Mouse (Mus musculus) heart, adult 2 months (tissue): ENCODE data around the gene Agl. TPM values are rescaled to one million over a fixed set of nuclear protein-coding genes. Genes with fewer than 3 reads are reported as not detected.
"Not testable (repeated sequence)": the region's sequence is repeated elsewhere in the genome, so short reads cannot be mapped to it uniquely, and the experiment has no call there.

Experiments
- DNase-seq, 2 experiments: peaks; one replicate each; pipeline ENCODE4 v3.0.0; 2021
- H3K27ac ChIP-seq: fragments of 200-600 bp; 2 replicates; pipeline ENCODE4 v1.8.1; 2022
- H3K27me3 ChIP-seq: fragments of 200-500 bp; 2 replicates; pipeline ENCODE4 v1.6.1; 2012; ENCODE audit warnings: mild to moderate bottlenecking, low read length, inconsistent platforms, mixed read lengths; ENCODE audit not compliant: control insufficient read depth, insufficient read depth
- H3K36me3 ChIP-seq: fragments of 200-500 bp; 2 replicates; pipeline ENCODE4 v1.6.1; 2012; ENCODE audit warnings: low read length, inconsistent platforms; ENCODE audit not compliant: control insufficient read depth, insufficient read depth
- H3K4me1 ChIP-seq: fragments of 200-500 bp; 2 replicates; pipeline ENCODE4 v1.6.1; 2011; ENCODE audit warnings: low read length; ENCODE audit not compliant: control insufficient read depth, insufficient read depth
- H3K4me3 ChIP-seq: fragments of 200-600 bp; 2 replicates; pipeline ENCODE4 v1.8.1; 2022
- H3K79me2 ChIP-seq: fragments of 200-500 bp; replicated peaks from 2 replicates; pipeline ENCODE4 v1.6.1; 2012; ENCODE audit warnings: mild to moderate bottlenecking, inconsistent platforms, low read length, moderate library complexity, mixed read lengths; ENCODE audit not compliant: control insufficient read depth, insufficient read depth
- H3K9ac ChIP-seq: fragments of 200-500 bp; 2 replicates; pipeline ENCODE4 v1.6.1; 2012; ENCODE audit warnings: low read depth, mild to moderate bottlenecking, control low read depth, inconsistent platforms, low read length, mixed read lengths
- CTCF ChIP-seq: fragments of 200-600 bp; IDR thresholded peaks from 2 replicates; pipeline ENCODE4 v1.8.1; 2022; ENCODE audit warnings: antibody characterized with exemption, mild to moderate bottlenecking, moderate library complexity
- EP300 ChIP-seq: fragments of 200-500 bp; IDR thresholded peaks from 2 replicates; pipeline ENCODE4 v1.6.1; 2011; ENCODE audit warnings: low read depth, low read length, control low read depth; ENCODE audit not compliant: insufficient read depth
- POLR2A ChIP-seq: fragments of 200-500 bp; IDR thresholded peaks from 2 replicates; pipeline ENCODE4 v1.6.1; 2011; ENCODE audit warnings: mild to moderate bottlenecking, low read depth, low read length, control low read depth; ENCODE audit not compliant: insufficient read depth
- WGBS: fragments of 180-500 bp; shearing (Covaris S2); methylation state at CpG from one replicate; pipeline ENCODE4 v1.1.7; 2018; 5-methylcytosine and 5-hydroxymethylcytosine counted together
- intact Hi-C: fragments of 180-260 bp; cut with DNase I; formaldehyde crosslinking; loops from one replicate; pipeline ENCODE4 v1.15.1; 2025
- polyA plus RNA-seq: library from polyadenylated mRNA; depleted of rRNA; stranded (reverse); fragments of >200 nt; gene quantifications from 2 replicates; pipeline ENCODE4 v1.2.3, GENCODE M21; 2012
- total RNA-seq, 2 experiments: library from RNA; stranded (reverse); gene quantifications; 2 replicates each; pipeline ENCODE4 v1.2.3; 2021

The Agl gene
- total and polyA plus RNA-seq, 3 experiments, result 41.1 to 200 (median 173) TPM

GRCm38 (mm10) chr3:116812946-116813345 lies 5.0 kb upstream of the Agl start:
- intact Hi-C loops, result no loop called here
- no peak for TF ChIP-seq CTCF
- no peak for TF ChIP-seq POLR2A
- TF ChIP-seq EP300, result no peak
- Histone ChIP-seq H3K4me3 (no peak overlapping the region), H3K27ac (no peak overlapping the region), H3K79me2 (no peaks in the 10 kb centered on the region), H3K27me3 (no peaks in the 10 kb centered on the region), H3K9ac (no peak overlapping the region), H3K4me1 (peaks cover 3% of the 10 kb centered on the region), H3K36me3 (no peaks in the 10 kb centered on the region)
- no peak for DNase-seq
- WGBS, result 81% methylated on average over 2 of the region's 2 CpGs

- 93% methylated on average over 6 of the region's 6 CpGs for WGBS
- H3K27ac ChIP-seq, H3K79me2 ChIP-seq: not testable (repeated sequence)
Measured at GRCm38 (mm10) chr3:116810351-116810750, 2.4 kb upstream of the Agl start.

DNA sequence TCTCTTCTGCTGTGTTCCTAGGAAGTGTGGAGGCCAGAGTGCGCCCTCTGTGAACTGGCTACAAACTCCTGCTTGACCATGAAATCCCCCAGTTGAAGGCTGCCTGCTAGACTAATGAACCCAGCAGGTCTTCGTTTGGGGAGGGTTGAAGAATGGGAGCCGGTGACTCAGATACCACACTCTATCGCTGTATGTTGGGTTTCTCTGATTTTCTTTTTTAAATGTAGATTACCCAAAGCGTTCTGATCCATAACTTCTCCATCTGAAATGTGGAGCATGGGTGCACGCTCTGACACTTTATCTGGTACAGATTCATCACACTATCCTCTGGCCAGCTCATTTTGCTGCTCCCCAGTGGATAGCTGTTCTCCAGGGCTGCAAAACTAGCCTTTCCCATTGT lies 1.3 kb upstream of the Agl start:
- 95% methylated on average over 6 of the region's 6 CpGs for WGBS

More at GRCm38 (mm10) chr3:116810351-116810750, 2.4 kb upstream of the Agl start:
- H3K9ac ChIP-seq, H3K36me3 ChIP-seq, H3K4me3 ChIP-seq, H3K27me3 ChIP-seq, DNase-seq, intact Hi-C loops, H3K4me1 ChIP-seq: not testable (repeated sequence)

GRCm38 (mm10) chr3:116808507-116809217 lies 696 bp upstream of the Agl start:
- Histone ChIP-seq H3K9ac (peak overlapping the region; percentile 64), H3K36me3 (peaks cover 11% of the 10 kb centered on the region), H3K4me1 (peaks cover 5% of the 10 kb centered on the region), H3K4me3 (peak overlapping the region; percentile 65), H3K27me3 (no peaks in the 10 kb centered on the region), H3K79me2 (no peaks in the 10 kb centered on the region; the same call in 1 of the 2 replicates), H3K27ac (peak overlapping the region; percentile 88)
- WGBS, result 55% methylated on average over 10 of the region's 10 CpGs
- intact Hi-C loops, result no loop called here
- DNase-seq, result no peak
- TF ChIP-seq EP300, result no peak
- no peak for TF ChIP-seq CTCF
- TF ChIP-seq POLR2A, result no peak

More for the DNA sequence above, 1.3 kb upstream of the Agl start:
- no peak overlapping the region for H3K4me3 ChIP-seq
- peaks cover 8% of the 10 kb centered on the region for H3K36me3 ChIP-seq
- intact Hi-C loops, result no loop called here
- no peaks in the 10 kb centered on the region; the same call in 1 of the 2 replicates for H3K79me2 ChIP-seq
- H3K27me3 ChIP-seq, result no peaks in the 10 kb centered on the region
- TF ChIP-seq CTCF (no peak), EP300 (no peak), POLR2A (no peak)
- H3K27ac ChIP-seq, result no peak overlapping the region
- H3K9ac ChIP-seq, result no peak overlapping the region
- H3K4me1 ChIP-seq, result peaks cover 5% of the 10 kb centered on the region
- no peak for DNase-seq

DNA sequence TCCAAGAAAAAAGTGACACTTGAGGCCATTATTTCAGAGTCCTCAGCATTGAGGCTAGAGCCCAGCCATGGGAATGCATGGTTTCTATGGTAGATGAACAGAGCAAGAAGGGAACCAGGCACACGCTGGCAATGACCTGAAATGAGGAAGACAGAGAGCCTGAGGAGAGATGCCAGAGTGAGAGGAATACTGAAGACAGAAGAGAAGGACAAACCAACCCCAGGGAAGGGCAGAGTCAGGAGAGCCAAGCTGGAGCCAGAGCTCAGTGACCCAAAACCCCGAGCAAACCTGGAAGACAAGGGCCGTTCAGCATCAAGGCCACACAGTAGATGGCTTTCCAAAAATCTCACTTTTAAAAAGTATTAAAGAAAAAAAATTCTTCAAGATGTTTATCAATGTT lies 2.1 kb downstream of the Agl start:
- Histone ChIP-seq H3K27me3 (no peaks in the 10 kb centered on the region), H3K4me3 (peak overlapping the region; percentile 65), H3K4me1 (peaks cover 6% of the 10 kb centered on the region), H3K36me3 (peaks cover 26% of the 10 kb centered on the region), H3K9ac (peak overlapping the region; percentile 50; the same call in 1 of the 2 replicates), H3K27ac (peak overlapping the region; percentile 17; the same call in 1 of the 2 replicates), H3K79me2 (no peaks in the 10 kb centered on the region; the same call in none of the 2 replicates)
- DNase-seq, result no peak
- TF ChIP-seq CTCF (no peak), EP300 (no peak), POLR2A (no peak)
- intact Hi-C loops, result loop anchor here (2.0 kb wide), 1 partner anchor 31 kb away; no protein-coding TSS in a partner anchor
- 62% methylated on average over 3 of the region's 3 CpGs for WGBS

- peaks cover 29% of the 10 kb centered on the region for H3K36me3 ChIP-seq
Measured at GRCm38 (mm10) chr3:116804746-116805285, 3.1 kb downstream of the Agl start.

More at GRCm38 (mm10) chr3:116804746-116805285, 3.1 kb downstream of the Agl start:
- Histone ChIP-seq H3K27ac (no peak overlapping the region), H3K79me2 (no peaks in the 10 kb centered on the region; the same call in none of the 2 replicates), H3K27me3 (no peaks in the 10 kb centered on the region), H3K9ac (peak overlapping the region; percentile 14), H3K4me1 (peaks cover 6% of the 10 kb centered on the region), H3K4me3 (no peak overlapping the region)
- WGBS, result 56% methylated on average over 6 of the region's 6 CpGs
- no peak for TF ChIP-seq CTCF
- no peak for TF ChIP-seq POLR2A
- intact Hi-C loops, result no loop called here
- DNase-seq, result no peak
